16 mouse cellular contexts compared by ENCODE assay signal in the genomic region with DNA sequence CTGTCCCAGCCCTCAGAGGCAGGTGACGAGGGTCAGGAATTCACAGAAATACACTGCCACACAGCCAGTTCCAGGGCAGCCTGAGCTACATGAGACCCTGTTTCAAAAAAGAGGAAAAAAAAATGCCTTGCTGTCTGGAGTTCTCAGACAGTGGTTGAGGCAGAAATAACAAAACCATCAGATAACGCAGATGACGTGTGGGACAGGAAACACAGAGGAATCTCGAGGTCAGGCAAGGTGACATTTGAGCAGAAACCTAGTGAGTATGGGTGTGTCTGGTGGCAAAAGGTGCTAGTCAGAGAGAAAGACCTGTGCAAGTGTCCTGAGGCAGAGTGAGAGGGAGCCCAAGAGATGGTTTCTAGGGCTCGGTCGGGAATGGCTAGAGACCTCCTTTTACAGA.
"Had no signal": no experiment of that assay in that cellular context is flagged by ENCODE, and none has a peak within 500 bp of the region (broad histone marks: within the 10 kb centered on the region; RNA-seq: fewer than 3 reads in every experiment).

No protein-coding gene starts in this region.

- H3K9me3 ChIP-seq: limb, embryonic 12.5 days; liver, embryonic 13.5 days; lung, embryonic 15.5 days; midbrain, embryonic 13.5 days; neural tube, embryonic 13.5 days had no signal

- H3K27me3 ChIP-seq: limb, embryonic 12.5 days; lung, embryonic 15.5 days had no signal

- H3K36me3 ChIP-seq: limb, embryonic 12.5 days; liver, embryonic 13.5 days; lung, embryonic 15.5 days; midbrain, embryonic 13.5 days; neural tube, embryonic 13.5 days had no signal

- H3K4me3 ChIP-seq: limb, embryonic 12.5 days; liver, embryonic 13.5 days; lung, embryonic 15.5 days; midbrain, embryonic 13.5 days; myocyte; neural tube, embryonic 13.5 days had no signal

- H3K27ac ChIP-seq: kidney, postnatal 0 days; limb, embryonic 12.5 days; liver, embryonic 13.5 days; lung, embryonic 15.5 days; macrophage; midbrain, embryonic 13.5 days; neural tube, embryonic 13.5 days had no signal

- DNase-seq: kidney, adult 8-10 months; kidney, postnatal 36 days; layer of hippocampus, adult 9-11 months; liver; liver, embryonic 13.5 days; liver, postnatal 0 days; lung, postnatal 14 days; right cerebral cortex, postnatal 14 days had no signal

- ATAC-seq: intestine, postnatal 0 days; liver, postnatal 0 days; midbrain, embryonic 13.5 days had no signal
